Mouse (Mus musculus): ENCODE measurements around the gene Rgs19. TPM values are rescaled to one million over a fixed set of nuclear protein-coding genes. Genes with fewer than 3 reads are reported as not detected.

Gene Rgs19
- polyA plus RNA-seq, 1 experiment, result 260 TPM

DNA sequence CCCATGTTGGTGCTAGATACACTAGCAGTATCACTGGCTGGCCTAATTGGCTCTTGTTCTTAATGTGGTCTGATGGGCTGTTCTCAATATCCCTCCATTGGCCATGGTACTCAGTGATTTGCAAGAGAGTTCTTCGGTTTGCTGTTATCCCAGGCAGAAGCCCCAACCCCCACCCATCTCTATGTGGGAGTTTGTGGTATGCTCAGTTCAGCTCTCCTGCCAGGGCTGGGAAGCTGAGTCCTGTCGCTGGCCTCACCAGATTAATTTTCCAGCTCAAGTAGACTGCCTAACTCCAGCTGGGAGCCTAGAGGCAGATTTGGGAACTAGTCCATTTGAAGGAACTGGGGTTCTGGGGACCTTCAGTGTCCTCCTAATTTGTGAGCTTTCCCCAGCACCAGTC lies 36.3 kb downstream of the Rgs19 start:
- Histone ChIP-seq H3K4me3 (ENCODE audit: control insufficient read depth, insufficient read depth, low read length) (no peak overlapping the region), H3K27me3 (ENCODE audit: control insufficient read depth, insufficient read depth, low read length) (no peaks in the 10 kb centered on the region), H3K4me1 (replicated peaks; ENCODE audit: control insufficient read depth, insufficient read depth, low read length) (peaks cover 5% of the 10 kb centered on the region), H3K27ac (ENCODE audit: control insufficient read depth, insufficient read depth, low read length) (no peak overlapping the region), H3K36me3 (ENCODE audit: control insufficient read depth, insufficient read depth, low read length) (peaks cover 22% of the 10 kb centered on the region)
- TF ChIP-seq CTCF (IDR thresholded peaks at IDR 0.05; ENCODE audit: borderline replicate concordance, control insufficient read depth, extremely low read depth, insufficient read depth, low read length, poor library complexity), result no peak
- TF ChIP-seq POLR2A (IDR thresholded peaks at IDR 0.05; ENCODE audit: control insufficient read depth, extremely low read depth, insufficient read depth, low read length, poor library complexity), result no peak
- no peak for DNase-seq
- WGBS, result 97% methylated on average over 2 of the region's 2 CpGs

GRCm38 (mm10) chr2:181656734-181657133 lies 37.0 kb downstream of the Rgs19 start, which contains the start of gene Gm29797:
TSS of gene Gm29797 (plus strand) at chr2:181657034.
- peaks cover 5% of the 10 kb centered on the region for H3K4me1 ChIP-seq (replicated peaks; ENCODE audit: control insufficient read depth, insufficient read depth, low read length)
- WGBS, result 98% methylated on average over 3 of the region's 3 CpGs
- no peak for TF ChIP-seq POLR2A (IDR thresholded peaks at IDR 0.05; ENCODE audit: control insufficient read depth, extremely low read depth, insufficient read depth, low read length, poor library complexity)
- no peak for TF ChIP-seq CTCF (IDR thresholded peaks at IDR 0.05; ENCODE audit: borderline replicate concordance, control insufficient read depth, extremely low read depth, insufficient read depth, low read length, poor library complexity)

DNA sequence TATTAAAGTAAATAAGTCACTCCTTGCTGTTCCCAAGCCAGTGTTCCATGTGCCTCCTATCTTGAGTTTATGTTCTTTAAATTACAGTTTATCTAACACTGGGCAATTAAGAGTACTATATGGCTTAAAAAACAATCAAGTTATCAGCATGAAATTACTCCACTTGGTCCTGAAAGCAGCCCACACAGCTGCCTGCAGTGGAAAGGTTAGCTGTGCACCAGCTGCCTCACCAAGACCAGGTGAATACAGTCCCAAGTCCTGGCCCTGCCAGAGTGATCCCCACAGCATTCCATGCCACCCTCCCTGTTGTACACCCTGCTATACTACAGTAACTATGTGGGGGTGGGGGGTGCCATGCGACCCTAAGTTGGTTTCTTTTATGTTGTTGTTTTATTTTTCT lies 40.3 kb downstream of the Rgs19 start:
- Histone ChIP-seq H3K4me3 (ENCODE audit: control insufficient read depth, insufficient read depth, low read length) (no peak overlapping the region), H3K27ac (ENCODE audit: control insufficient read depth, insufficient read depth, low read length) (no peak overlapping the region), H3K36me3 (ENCODE audit: control insufficient read depth, insufficient read depth, low read length) (peaks cover 54% of the 10 kb centered on the region), H3K27me3 (ENCODE audit: control insufficient read depth, insufficient read depth, low read length) (no peaks in the 10 kb centered on the region), H3K4me1 (replicated peaks; ENCODE audit: control insufficient read depth, insufficient read depth, low read length) (no peaks in the 10 kb centered on the region)
- WGBS, result 83% methylated on average over 1 of the region's 1 CpGs
- no peak for DNase-seq
- TF ChIP-seq POLR2A (IDR thresholded peaks at IDR 0.05; ENCODE audit: control insufficient read depth, extremely low read depth, insufficient read depth, low read length, poor library complexity), result no peak
- no peak for TF ChIP-seq CTCF (IDR thresholded peaks at IDR 0.05; ENCODE audit: borderline replicate concordance, control insufficient read depth, extremely low read depth, insufficient read depth, low read length, poor library complexity)

More at GRCm38 (mm10) chr2:181656734-181657133, 37.0 kb downstream of the Rgs19 start, which contains the start of gene Gm29797:
- peaks cover 28% of the 10 kb centered on the region for H3K36me3 ChIP-seq (ENCODE audit: control insufficient read depth, insufficient read depth, low read length)
- no peaks in the 10 kb centered on the region for H3K27me3 ChIP-seq (ENCODE audit: control insufficient read depth, insufficient read depth, low read length)
- no peak within 1 kb of the TSS for H3K4me3 ChIP-seq (ENCODE audit: control insufficient read depth, insufficient read depth, low read length)
- no peak for DNase-seq
- no peak within 1 kb of the TSS for H3K27ac ChIP-seq (ENCODE audit: control insufficient read depth, insufficient read depth, low read length)

- Histone ChIP-seq H3K27ac (ENCODE audit: control insufficient read depth, insufficient read depth, low read length) (no peak overlapping the region), H3K4me3 (ENCODE audit: control insufficient read depth, insufficient read depth, low read length) (no peak overlapping the region), H3K27me3 (ENCODE audit: control insufficient read depth, insufficient read depth, low read length) (no peaks in the 10 kb centered on the region), H3K4me1 (replicated peaks; ENCODE audit: control insufficient read depth, insufficient read depth, low read length) (no peaks in the 10 kb centered on the region), H3K36me3 (ENCODE audit: control insufficient read depth, insufficient read depth, low read length) (peaks cover 58% of the 10 kb centered on the region)
- DNase-seq, result no peak
- TF ChIP-seq POLR2A (IDR thresholded peaks at IDR 0.05; ENCODE audit: control insufficient read depth, extremely low read depth, insufficient read depth, low read length, poor library complexity) (no peak), CTCF (IDR thresholded peaks at IDR 0.05; ENCODE audit: borderline replicate concordance, control insufficient read depth, extremely low read depth, insufficient read depth, low read length, poor library complexity) (no peak)
These were observed 40.7 kb downstream of the Rgs19 start for GRCm38 (mm10) chr2:181653065-181653464.

DNA sequence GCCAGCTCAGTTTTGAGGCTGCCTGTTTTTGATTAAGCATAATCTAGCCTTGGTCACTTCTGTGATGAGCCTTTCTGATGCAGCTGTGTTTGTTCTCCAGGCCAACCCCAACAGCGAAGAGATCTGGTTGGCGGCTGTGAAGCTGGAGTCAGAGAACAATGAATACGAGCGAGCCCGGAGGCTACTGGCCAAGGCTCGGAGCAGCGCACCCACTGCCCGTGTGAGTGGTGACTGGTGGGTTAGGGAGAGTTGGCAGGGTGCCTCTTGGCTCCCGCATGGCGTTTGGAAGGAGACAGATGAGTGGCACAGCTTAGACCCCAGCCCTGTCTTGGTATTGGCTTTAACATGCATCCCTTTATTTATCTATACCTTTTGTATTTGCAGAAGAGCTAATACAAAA lies 44.9 kb downstream of the Rgs19 start:
- Histone ChIP-seq H3K27ac (ENCODE audit: control insufficient read depth, insufficient read depth, low read length) (no peak overlapping the region), H3K27me3 (ENCODE audit: control insufficient read depth, insufficient read depth, low read length) (no peaks in the 10 kb centered on the region), H3K4me3 (ENCODE audit: control insufficient read depth, insufficient read depth, low read length) (no peak overlapping the region), H3K4me1 (replicated peaks; ENCODE audit: control insufficient read depth, insufficient read depth, low read length) (no peaks in the 10 kb centered on the region), H3K36me3 (ENCODE audit: control insufficient read depth, insufficient read depth, low read length) (peaks cover 65% of the 10 kb centered on the region)
- no peak for TF ChIP-seq CTCF (IDR thresholded peaks at IDR 0.05; ENCODE audit: borderline replicate concordance, control insufficient read depth, extremely low read depth, insufficient read depth, low read length, poor library complexity)
- no peak for TF ChIP-seq POLR2A (IDR thresholded peaks at IDR 0.05; ENCODE audit: control insufficient read depth, extremely low read depth, insufficient read depth, low read length, poor library complexity)
- no peak for DNase-seq
- 97% methylated on average over 10 of the region's 10 CpGs for WGBS

DNA sequence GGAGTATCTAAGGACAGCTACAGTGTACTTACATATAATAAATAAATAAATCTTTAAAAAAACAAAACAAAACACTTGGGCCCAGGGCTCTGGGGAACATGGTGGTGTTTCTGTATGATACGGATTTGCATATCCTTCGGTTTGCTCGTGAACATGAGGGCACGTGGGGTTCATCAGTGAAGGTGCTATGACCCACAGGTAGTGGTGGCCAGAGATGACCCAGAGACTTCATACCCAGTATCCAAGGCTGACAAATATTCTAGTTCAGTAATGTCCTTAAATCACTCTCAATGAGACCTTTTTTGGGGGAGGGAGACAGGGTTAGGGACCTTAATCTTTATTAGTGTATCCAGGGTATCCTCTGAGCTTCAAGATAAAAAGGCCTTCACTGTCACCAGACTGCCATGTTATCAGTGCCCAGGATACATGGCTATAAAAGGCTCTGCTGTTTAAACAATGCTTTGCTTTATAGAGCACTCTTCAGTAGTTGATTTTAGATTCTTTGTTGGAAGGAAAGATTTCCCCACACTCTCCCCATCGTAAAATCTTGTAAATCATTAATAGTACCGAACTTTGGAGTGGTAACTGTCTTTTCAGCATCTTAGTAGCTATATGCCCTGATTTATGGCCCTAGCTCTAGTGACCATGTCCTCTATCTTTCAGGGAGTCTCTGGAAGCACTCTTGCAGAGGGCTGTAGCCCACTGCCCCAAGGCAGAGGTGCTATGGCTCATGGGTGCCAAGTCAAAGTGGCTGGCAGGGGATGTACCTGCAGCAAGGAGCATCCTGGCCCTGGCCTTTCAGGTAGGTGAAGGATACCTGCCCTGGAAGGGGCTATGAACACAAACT lies 46.9 kb downstream of the Rgs19 start:
- H3K4me3 ChIP-seq (ENCODE audit: control insufficient read depth, insufficient read depth, low read length), result no peak overlapping the region
- H3K4me1 ChIP-seq (replicated peaks; ENCODE audit: control insufficient read depth, insufficient read depth, low read length), result no peaks in the 10 kb centered on the region
- no peaks in the 10 kb centered on the region for H3K27me3 ChIP-seq (ENCODE audit: control insufficient read depth, insufficient read depth, low read length)
- no peak for TF ChIP-seq CTCF (IDR thresholded peaks at IDR 0.05; ENCODE audit: borderline replicate concordance, control insufficient read depth, extremely low read depth, insufficient read depth, low read length, poor library complexity)
- TF ChIP-seq POLR2A (IDR thresholded peaks at IDR 0.05; ENCODE audit: control insufficient read depth, extremely low read depth, insufficient read depth, low read length, poor library complexity), result no peak
- no peak for DNase-seq
- WGBS, result 97% methylated on average over 6 of the region's 6 CpGs
- H3K27ac ChIP-seq (ENCODE audit: control insufficient read depth, insufficient read depth, low read length), result no peak overlapping the region
- peaks cover 63% of the 10 kb centered on the region for H3K36me3 ChIP-seq (ENCODE audit: control insufficient read depth, insufficient read depth, low read length)

Measured in thymus, adult 2 months (tissue).